Mouse (Mus musculus) T-cell, adult 66 days (primary cell): ENCODE results near the gene Slc6a3. TPM values are rescaled to one million over a fixed set of nuclear protein-coding genes. Genes with fewer than 3 reads are reported as not detected.

Source experiments
- total RNA-seq, 2 experiments: library from RNA; stranded (reverse); gene quantifications; 3 replicates in 1 of 2; 4 replicates in 1 of 2; pipeline ENCODE4 v1.2.4; 2023

Gene Slc6a3
- not detected for total RNA-seq

DNA sequence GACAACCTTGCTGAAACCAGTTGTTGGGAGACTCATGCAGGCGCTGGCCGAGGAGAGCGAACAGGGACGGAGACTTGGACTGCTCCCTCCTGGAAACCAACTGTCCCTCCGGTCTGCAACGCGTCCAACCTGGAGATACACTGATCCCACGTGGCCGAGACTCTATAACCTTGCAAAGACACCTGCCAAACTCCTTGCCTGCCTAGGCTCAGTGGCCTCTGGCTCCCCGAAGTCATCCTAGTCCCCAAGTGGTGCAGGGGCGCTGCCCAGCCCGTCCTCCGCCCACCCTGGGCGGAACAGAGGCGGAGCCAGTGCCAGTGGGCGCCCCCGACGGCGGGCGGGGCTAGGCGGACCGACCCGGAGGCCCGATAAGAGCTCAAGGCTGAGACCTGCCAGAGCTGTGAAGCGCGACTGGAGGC is at the start of gene Slc6a3:
Gene Slc6a3, plus strand, starts transcription at position 345 of the 419 bp plus-strand sequence.

DNA sequence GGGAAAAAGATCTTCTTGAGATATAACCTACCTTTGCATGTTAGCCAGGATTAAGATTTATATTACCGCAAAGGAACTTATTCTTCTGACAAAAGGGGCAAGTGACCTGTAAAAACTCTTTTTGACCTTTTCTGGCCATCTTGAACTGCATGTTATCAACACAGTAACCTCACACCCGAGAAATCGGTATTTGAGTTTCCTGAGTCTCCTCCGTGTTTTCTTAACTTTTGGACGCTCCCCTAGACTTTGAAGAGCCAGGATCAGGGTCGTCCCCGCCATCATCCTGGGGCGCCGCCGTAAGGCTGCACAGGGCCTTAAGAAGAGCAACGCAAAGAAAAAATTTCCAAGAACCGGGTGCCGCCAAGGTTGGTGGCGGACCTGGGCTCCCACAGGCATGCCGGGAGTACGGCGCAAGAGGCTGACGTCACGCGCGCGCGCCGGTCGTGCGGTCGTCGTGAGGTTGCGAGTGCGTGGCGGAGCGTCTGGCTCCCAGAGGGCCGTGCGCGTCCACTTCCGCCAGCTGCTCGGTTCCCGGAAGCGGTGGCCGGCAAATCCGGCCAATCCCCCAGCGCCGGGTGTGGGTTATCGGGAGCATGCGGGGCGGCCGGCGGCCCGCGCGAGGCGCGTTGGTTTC is 67.1 kb downstream of the Slc6a3 start, which contains the start of gene Clptm1l:
Gene Clptm1l, plus strand, starts transcription at position 485 of the 634 bp plus-strand sequence.

DNA sequence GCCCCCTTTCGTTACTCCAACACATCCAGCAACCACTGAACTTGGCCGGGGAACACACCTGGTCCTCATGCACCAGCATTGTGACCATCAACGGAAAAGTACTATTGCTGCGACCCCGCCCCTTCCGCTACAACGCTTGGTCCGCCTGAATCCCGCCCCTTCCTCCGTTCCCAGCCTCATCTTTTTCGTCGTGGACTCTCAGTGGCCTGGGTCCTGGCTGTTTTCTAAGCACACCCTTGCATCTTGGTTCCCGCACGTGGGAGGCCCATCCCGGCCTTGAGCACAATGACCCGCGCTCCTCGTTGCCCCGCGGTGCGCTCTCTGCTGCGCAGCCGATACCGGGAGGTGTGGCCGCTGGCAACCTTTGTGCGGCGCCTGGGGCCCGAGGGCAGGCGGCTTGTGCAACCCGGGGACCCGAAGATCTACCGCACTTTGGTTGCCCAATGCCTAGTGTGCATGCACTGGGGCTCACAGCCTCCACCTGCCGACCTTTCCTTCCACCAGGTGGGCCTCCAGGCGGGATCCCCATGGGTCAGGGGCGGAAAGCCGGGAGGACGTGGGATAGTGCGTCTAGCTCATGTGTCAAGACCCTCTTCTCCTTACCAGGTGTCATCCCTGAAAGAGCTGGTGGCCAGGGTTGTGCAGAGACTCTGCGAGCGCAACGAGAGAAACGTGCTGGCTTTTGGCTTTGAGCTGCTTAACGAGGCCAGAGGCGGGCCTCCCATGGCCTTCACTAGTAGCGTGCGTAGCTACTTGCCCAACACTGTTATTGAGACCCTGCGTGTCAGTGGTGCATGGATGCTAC is 90.4 kb downstream of the Slc6a3 start, which contains the start of gene Tert:
Gene Tert, plus strand, starts transcription at position 167 of the 805 bp plus-strand sequence.

Other genes with a start within 250 kb of the Slc6a3 start
- gene Mrpl36, start 208.2 kb upstream of the Slc6a3 start, total RNA-seq, result 10 to 100 TPM; 25.9 to 31.2 TPM
- 10 to 100 TPM; 69.3 to 69.9 TPM for gene Ndufs6, start 208.2 kb upstream of the Slc6a3 start, total RNA-seq
- gene Lpcat1, start 69.5 kb upstream of the Slc6a3 start, total RNA-seq, result 10 to 100 TPM; 25.7 to 40.5 TPM
- gene Clptm1l, start 67.3 kb downstream of the Slc6a3 start, total RNA-seq, result 100 to 1,000 TPM; 126 to 129 TPM
- 1 to 10 TPM; 6.5 to 7.0 TPM for gene Tert, start 90.2 kb downstream of the Slc6a3 start, total RNA-seq
- 1 to 10 TPM; 1.4 to 2.9 TPM for gene Slc6a18, start 141.3 kb downstream of the Slc6a3 start, total RNA-seq
- 10 to 100 TPM; 66.0 to 76.3 TPM for gene Slc6a19, start 168.1 kb downstream of the Slc6a3 start, total RNA-seq
- 100 to 1,000 TPM; 405 TPM for gene Slc12a7, start 196.3 kb downstream of the Slc6a3 start, total RNA-seq